Comparison of ENCODE assay signal across 13 mouse cellular contexts in the genomic region with DNA sequence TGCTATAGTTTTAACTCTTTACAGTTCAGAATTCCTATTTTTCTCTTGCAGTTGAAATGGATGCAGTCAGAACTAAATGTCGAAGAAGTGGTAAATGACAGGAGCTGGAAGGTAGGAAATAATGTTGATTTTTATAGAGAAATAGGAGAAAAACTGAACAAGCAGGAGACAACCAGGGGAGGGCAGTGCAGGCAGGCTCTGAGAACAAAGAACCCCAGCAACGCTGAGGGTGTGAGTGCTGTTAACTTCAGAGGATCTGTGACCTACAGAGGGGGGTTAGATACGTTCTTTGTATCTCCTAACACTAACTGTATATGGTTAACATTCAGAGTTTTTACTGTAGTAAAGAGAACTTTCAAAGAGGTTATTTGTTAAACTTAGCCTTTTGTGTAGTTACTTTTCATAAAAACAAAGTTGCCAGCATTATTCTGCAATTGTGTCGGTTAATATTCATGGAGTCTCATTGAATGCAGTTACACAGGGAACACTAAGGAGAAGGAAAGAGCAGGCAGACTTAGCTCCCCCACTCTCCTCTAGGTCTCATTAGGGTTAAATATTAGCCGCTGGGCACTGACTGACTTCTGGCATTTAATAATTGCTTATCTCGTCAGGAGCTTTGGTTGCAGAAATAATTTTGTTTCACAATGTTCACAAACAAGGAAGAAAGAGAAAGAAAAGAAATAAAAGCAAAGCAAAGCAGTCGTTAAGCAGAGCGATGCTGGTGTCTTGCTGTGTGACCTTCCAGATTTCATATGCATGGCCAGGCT. TPM values are rescaled to one million over a fixed set of nuclear protein-coding genes. Genes with fewer than 3 reads are reported as not detected.
DNase-seq lines count a peak whose midpoint lies in the region; TF ChIP-seq lines count a peak whose summit lies in the region.
"Had no signal": no experiment of that assay in that cellular context is flagged by ENCODE, and none has a peak within 500 bp of the region (broad histone marks: within the 10 kb centered on the region; RNA-seq: fewer than 3 reads in every experiment).

No protein-coding gene starts in this region.

- TF ChIP-seq POLR2A in ES-Bruce4 (IDR thresholded peaks at IDR 0.05; ENCODE audit: insufficient read depth, low read length), result no peak
- no peak for TF ChIP-seq POLR2A in brain, embryonic 14.5 days (IDR thresholded peaks at IDR 0.05; ENCODE audit: borderline replicate concordance, extremely low read depth, insufficient read depth, insufficient read length, poor library complexity, severe bottlenecking)

- no peaks in the 10 kb centered on the region for H3K9me3 ChIP-seq in ES-Bruce4 (replicated peaks; ENCODE audit: control insufficient read depth, insufficient read depth, low read length, poor library complexity, severe bottlenecking)
- H3K9me3 ChIP-seq: midbrain, embryonic 13.5 days; neural tube, embryonic 13.5 days had no signal

- TF ChIP-seq CTCF in layer of hippocampus, adult 2 months (conservative IDR thresholded peaks at IDR 0.05), result peak; percentile 69
- peak; percentile 34 for TF ChIP-seq CTCF in ES-Bruce4 (IDR thresholded peaks at IDR 0.05; ENCODE audit: low read depth, low read length)
- TF ChIP-seq CTCF in brain, embryonic 14.5 days (IDR thresholded peaks at IDR 0.05; ENCODE audit: borderline replicate concordance, extremely low read depth, insufficient read depth, insufficient read length), result no peak

- H3K27ac ChIP-seq in layer of hippocampus, adult 2 months, result no peak overlapping the region
- no peak overlapping the region for H3K27ac ChIP-seq in ES-Bruce4 (ENCODE audit: insufficient read depth, low read length)
- H3K27ac ChIP-seq: midbrain, embryonic 13.5 days; neural tube, embryonic 13.5 days had no signal

- H3K4me1 ChIP-seq in ES-Bruce4 (ENCODE audit: control insufficient read depth, insufficient read depth, low read length), result peaks cover 2% of the 10 kb centered on the region
- H3K4me1 ChIP-seq: midbrain, embryonic 13.5 days; neural tube, embryonic 13.5 days had no signal

- H3K36me3 ChIP-seq in ES-Bruce4 (ENCODE audit: control insufficient read depth, insufficient read depth, low read length, poor library complexity, severe bottlenecking), result peaks cover 32% of the 10 kb centered on the region

- H3K4me3 ChIP-seq in layer of hippocampus, adult 2 months, result no peak overlapping the region
- no peak overlapping the region for H3K4me3 ChIP-seq in ES-Bruce4 (ENCODE audit: low read depth, low read length)
- H3K4me3 ChIP-seq: midbrain, embryonic 13.5 days; neural tube, embryonic 13.5 days had no signal

- H3K9ac ChIP-seq in ES-Bruce4 (ENCODE audit: low read depth, poor library complexity, severe bottlenecking), result no peak overlapping the region
- H3K9ac ChIP-seq: midbrain, embryonic 13.5 days; neural tube, embryonic 13.5 days had no signal

- H3K27me3 ChIP-seq in ES-Bruce4 (ENCODE audit: control insufficient read depth, insufficient read depth, low read length, poor library complexity, severe bottlenecking), result no peaks in the 10 kb centered on the region
- H3K27me3 ChIP-seq: midbrain, embryonic 13.5 days; neural tube, embryonic 13.5 days had no signal

- no peak for DNase-seq in layer of hippocampus, adult 2 months (ENCODE audit: low spot score in 2 of 2)
- DNase-seq in layer of hippocampus, postnatal 25 days (ENCODE audit: extremely low spot score in 1 of 2, low spot score in 1 of 2), result no peak
- peak; percentile 24 for DNase-seq in brain, embryonic 14.5 days (ENCODE audit: low read depth)
- peak; percentile 37 to 62 for DNase-seq in kidney, postnatal 36 days
- DNase-seq in lung, postnatal 14 days, result no peak
- DNase-seq in cerebellum, postnatal 25 days, result no peak
- DNase-seq: heart, postnatal 36 days; thymus, postnatal 4 days had no signal

- TF ChIP-seq EP300 in ES-Bruce4 (IDR thresholded peaks at IDR 0.05; ENCODE audit: insufficient read depth, low read depth, low read length), result no peak

RNA-seq across cellular contexts. Expression of a gene that starts 18.5 kb away (rescaled TPM):
- total RNA-seq in layer of hippocampus, adult 2 months (2021), result 10 to 100 TPM; 22.1 to 22.5 TPM
- 10 to 100 TPM; 22.6 to 25.0 TPM for total RNA-seq in layer of hippocampus, postnatal 25 days (2021)
- 279 and 293 TPM in 2 replicates for polyA plus RNA-seq in ES-Bruce4 (2011; ENCODE audit: insufficient read depth, insufficient read length, low read depth, missing spikeins)
- 21.5 and 27.8 TPM in 2 replicates for polyA plus RNA-seq in brain, embryonic 14.5 days (2012; rRNA removed)

RNA-seq across cellular contexts. Expression of a gene that starts 18.6 kb away (rescaled TPM):
- 10 to 100 TPM; 74.2 to 83.6 TPM for total RNA-seq in layer of hippocampus, adult 2 months (2021)
- total RNA-seq in layer of hippocampus, postnatal 25 days (2021), result 10 to 100 TPM; 83.0 to 93.8 TPM
- polyA plus RNA-seq in ES-Bruce4 (2011; ENCODE audit: insufficient read depth, insufficient read length, low read depth, missing spikeins), result 158 and 159 TPM in 2 replicates
- polyA plus RNA-seq in brain, embryonic 14.5 days (2012; rRNA removed), result 80.0 and 84.3 TPM in 2 replicates

RNA-seq across cellular contexts. Expression of a gene that starts 41.0 kb away (rescaled TPM):
- not detected for total RNA-seq in layer of hippocampus, adult 2 months (2021)
- not detected for total RNA-seq in layer of hippocampus, postnatal 25 days (2021)
- not detected in 2 replicates for polyA plus RNA-seq in ES-Bruce4 (2011; ENCODE audit: insufficient read depth, insufficient read length, low read depth, missing spikeins)
- 0.03 TPM in 1 of 2 replicates, not detected in the other for polyA plus RNA-seq in brain, embryonic 14.5 days (2012; rRNA removed)
- total RNA-seq: common myeloid progenitor, adult 5-6 weeks; heart, adult 18-20 months; heart, postnatal 36 days had no signal
- polyA plus RNA-seq: midbrain, embryonic 13.5 days; neural tube, embryonic 13.5 days had no signal

RNA-seq across cellular contexts. Expression of a gene that starts 49.0 kb away (rescaled TPM):
- total RNA-seq in layer of hippocampus, adult 2 months (2021), result 1 to 10 TPM; 5.5 to 5.8 TPM
- total RNA-seq in layer of hippocampus, postnatal 25 days (2021), result 1 to 10 TPM; 5.0 to 5.2 TPM
- polyA plus RNA-seq in ES-Bruce4 (2011; ENCODE audit: insufficient read depth, insufficient read length, low read depth, missing spikeins), result 0.88 and 1.5 TPM in 2 replicates
- 7.3 TPM in 2 replicates for polyA plus RNA-seq in brain, embryonic 14.5 days (2012; rRNA removed)

Comparison
In these comparisons a context has a peak if more than half of its experiments do, and no peak if none do; other contexts are left out.
1. DNase-seq: peak in brain, embryonic 14.5 days (single experiment) and kidney, postnatal 36 days (2 of 2); none in layer of hippocampus, adult 2 months (0 of 2), layer of hippocampus, postnatal 25 days (0 of 2), lung, postnatal 14 days (single experiment) and cerebellum, postnatal 25 days (0 of 2).